Mouse (Mus musculus) olfactory bulb, adult 2 months (tissue): ENCODE measurements around the gene 4930595D18Rik.

Experiments used
- CTCF ChIP-seq: fragments of 200-500 bp; IDR thresholded peaks from 2 replicates; pipeline ENCODE4 v1.5.1; 2012; ENCODE audit warnings: low read depth, mild to moderate bottlenecking, low read length, moderate library complexity; ENCODE audit not compliant: insufficient read depth
- POLR2A ChIP-seq: fragments of 200-500 bp; IDR thresholded peaks from 2 replicates; pipeline ENCODE4 v1.6.1; 2012; ENCODE audit warnings: mild to moderate bottlenecking, low read depth, low read length, moderate library complexity; ENCODE audit not compliant: insufficient read depth

DNA sequence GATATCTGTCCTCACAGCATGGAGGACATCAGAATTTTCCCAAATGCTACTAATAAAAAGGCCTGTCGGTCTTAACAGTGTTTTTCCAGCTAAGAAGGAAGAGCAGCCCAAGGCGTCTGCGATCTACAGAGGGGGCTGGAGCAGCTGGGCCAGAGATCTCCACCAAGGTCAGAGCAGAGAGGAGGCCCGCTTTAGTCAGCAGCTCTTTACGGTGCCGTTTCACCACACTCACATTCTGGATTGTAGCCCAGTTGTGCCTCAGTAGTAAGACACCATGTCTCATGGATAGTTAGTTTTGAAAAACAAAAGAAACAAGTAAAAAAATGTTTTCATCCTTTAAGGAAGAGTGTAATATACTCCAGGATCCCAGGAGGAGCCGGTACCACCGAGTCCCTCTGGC is 73.1 kb downstream of the 4930595D18Rik start:
- TF ChIP-seq POLR2A = no peak
- no peak for TF ChIP-seq CTCF
